Mouse (Mus musculus) C2C12 (cell line): Measurements from ENCODE around the gene Lhpp. TPM values are rescaled to one million over a fixed set of nuclear protein-coding genes. Genes with fewer than 3 reads are reported as not detected.

Source experiments
- H3K27me3 ChIP-seq: one replicate; pipeline ENCODE4 v1.6.1; 2011; ENCODE audit not compliant: control insufficient read depth, insufficient read depth, insufficient read length
- H3K36me3 ChIP-seq: one replicate; pipeline ENCODE4 v1.6.1; 2011; ENCODE audit not compliant: control insufficient read depth, insufficient read depth
- H3K4me3 ChIP-seq: one replicate; pipeline ENCODE4 v1.5.1; 2011; ENCODE audit warnings: mild to moderate bottlenecking, control low read depth; ENCODE audit not compliant: poor library complexity, insufficient read depth, severe bottlenecking
- H3K79me2 ChIP-seq: one replicate; pipeline ENCODE4 v1.6.1; 2011; ENCODE audit not compliant: control insufficient read depth, insufficient read depth
- H3K79me3 ChIP-seq: one replicate; pipeline ENCODE4 v1.6.1; 2011; ENCODE audit warnings: low read depth, control low read depth
- H3ac ChIP-seq: one replicate; pipeline ENCODE3; 2011; ENCODE audit warnings: low read depth; ENCODE audit not compliant: control insufficient read depth, insufficient read length
- CEBPB ChIP-seq: IDR thresholded peaks from one replicate; pipeline ENCODE4 v1.6.1; 2011; ENCODE audit warnings: low read depth, mild to moderate bottlenecking, control low read depth, moderate library complexity
- CTCF ChIP-seq: IDR thresholded peaks from one replicate; pipeline ENCODE4 v1.5.1; 2011; ENCODE audit not compliant: control insufficient read depth, insufficient read depth, insufficient read length
- FOSL1 ChIP-seq: IDR thresholded peaks from one replicate; pipeline ENCODE4 v1.8.0; 2011; ENCODE audit warnings: mild to moderate bottlenecking, low read length; ENCODE audit not compliant: poor library complexity, insufficient read depth, severe bottlenecking
- MAX ChIP-seq: IDR thresholded peaks from one replicate; pipeline ENCODE4 v1.6.1; 2011; ENCODE audit warnings: mild to moderate bottlenecking, control low read depth
- MYOD1 ChIP-seq: IDR thresholded peaks from one replicate; pipeline ENCODE4 v1.6.1; 2011; ENCODE audit warnings: low read depth; ENCODE audit not compliant: control insufficient read depth, insufficient read length
- MYOG ChIP-seq: IDR thresholded peaks from one replicate; pipeline ENCODE4 v1.6.1; 2011; ENCODE audit not compliant: control insufficient read depth, insufficient read length; ENCODE audit errors: extremely low read depth
- USF1 ChIP-seq: IDR thresholded peaks from one replicate; pipeline ENCODE4 v1.6.1; 2011; ENCODE audit warnings: low read depth, mild to moderate bottlenecking, control low read depth, moderate library complexity
- polyA plus RNA-seq: library from polyadenylated mRNA; unstranded; fragments of >200 nt; fragmentation: generic; extraction: Trizol; gene quantifications from one replicate; pipeline ENCODE4 v1.2.1, GENCODE M21; 2012; ENCODE audit warnings: missing spikeins

Gene Lhpp
- polyA plus RNA-seq, 1 experiment = 2.9 TPM

DNA sequence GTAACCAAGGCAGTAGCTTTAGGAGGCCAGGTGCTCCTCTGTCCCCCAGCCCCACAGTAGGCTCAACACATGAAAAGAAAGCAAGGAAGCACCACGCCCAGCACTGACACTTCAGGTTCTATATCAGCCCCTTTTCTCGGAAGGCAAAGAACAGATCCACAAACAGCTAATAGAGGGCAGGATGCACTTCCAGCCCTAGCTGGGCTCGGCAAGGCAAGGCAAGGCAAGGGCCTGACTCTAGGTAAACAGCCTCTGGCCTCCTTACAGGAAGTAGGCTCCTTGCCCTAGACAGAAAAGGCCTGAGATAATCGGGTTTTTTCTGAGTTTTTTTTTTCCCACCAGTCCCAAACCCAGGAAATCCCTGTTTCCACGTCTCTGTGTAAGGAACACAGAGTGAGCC is 79.3 kb downstream of the Lhpp start:
- Histone ChIP-seq H3K79me3 (no peaks in the 10 kb centered on the region), H3K4me3 (no peak overlapping the region), H3K36me3 (no peaks in the 10 kb centered on the region), H3ac (no peak overlapping the region), H3K27me3 (no peaks in the 10 kb centered on the region), H3K79me2 (no peaks in the 10 kb centered on the region)
- TF ChIP-seq CEBPB (no peak), MYOG (no peak), FOSL1 (no peak), MYOD1 (no peak), CTCF (no peak), USF1 (no peak), MAX (no peak)

DNA sequence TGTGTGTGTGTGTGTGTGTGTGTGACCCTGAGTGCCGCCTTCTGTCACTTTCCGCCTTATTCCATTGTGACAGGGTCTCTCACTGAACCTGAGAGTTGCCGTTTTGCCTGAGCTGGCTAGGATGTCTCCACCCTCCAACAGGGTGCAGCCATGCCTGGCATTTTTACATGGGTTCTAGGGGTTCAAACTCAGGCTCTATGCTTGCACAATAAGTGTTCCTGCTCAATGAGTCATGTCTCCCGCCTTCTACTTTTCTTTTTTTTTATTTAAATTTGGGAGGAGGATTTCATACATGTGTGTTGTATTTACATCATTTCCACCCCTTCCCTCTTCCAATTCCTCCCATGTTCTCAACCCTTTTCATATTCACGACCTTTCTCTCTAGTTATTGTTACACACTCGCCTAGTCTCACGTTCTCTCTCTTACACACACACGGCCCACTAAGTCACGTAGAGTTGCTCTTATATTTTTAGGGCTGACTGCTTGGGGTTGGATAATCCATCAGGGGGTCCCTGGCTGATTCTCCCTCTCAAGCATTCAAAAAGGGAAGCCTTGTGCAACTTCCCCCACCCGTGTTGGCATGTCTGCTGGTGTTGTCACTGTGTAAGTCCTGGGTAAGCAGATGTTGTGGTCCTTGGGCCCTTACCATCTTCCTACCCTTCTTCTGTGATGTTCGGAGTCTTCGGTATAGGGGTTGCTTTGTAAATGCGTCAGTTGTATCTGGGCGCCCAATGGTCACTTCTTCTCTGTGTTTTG is 80.5 kb downstream of the Lhpp start:
- Histone ChIP-seq H3K79me3 (no peaks in the 10 kb centered on the region), H3K36me3 (no peaks in the 10 kb centered on the region), H3K4me3 (no peak overlapping the region), H3K27me3 (no peaks in the 10 kb centered on the region), H3K79me2 (no peaks in the 10 kb centered on the region), H3ac (no peak overlapping the region)
- TF ChIP-seq USF1 (no peak), FOSL1 (no peak), MAX (no peak), CEBPB (peak; percentile 59), MYOD1 (no peak)

DNA sequence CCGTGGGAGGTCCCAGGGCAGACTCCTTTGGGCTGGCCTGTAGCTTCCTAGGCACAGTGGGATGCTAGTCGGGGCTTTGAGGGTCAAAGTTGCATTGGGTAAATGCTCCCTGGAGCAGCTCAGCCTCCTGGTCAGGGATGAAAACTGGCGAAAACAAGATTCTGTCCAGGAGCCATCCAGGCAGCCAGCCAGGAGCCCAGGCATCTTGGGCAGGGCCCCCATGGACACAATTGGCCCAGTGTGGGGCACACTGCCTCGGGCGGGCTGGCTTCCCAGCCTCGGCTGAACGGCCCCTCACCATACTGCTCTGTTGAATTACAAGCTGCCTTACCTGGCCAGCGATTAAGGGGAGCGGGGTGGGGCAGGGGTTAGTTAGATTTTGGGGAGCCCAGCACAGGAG is 82.3 kb downstream of the Lhpp start:
- Histone ChIP-seq H3K27me3 (no peaks in the 10 kb centered on the region), H3K79me3 (no peaks in the 10 kb centered on the region), H3K4me3 (no peak overlapping the region), H3K79me2 (no peaks in the 10 kb centered on the region), H3K36me3 (no peaks in the 10 kb centered on the region), H3ac (no peak overlapping the region)
- no peak for TF ChIP-seq FOSL1
- TF ChIP-seq MYOD1 = no peak
- TF ChIP-seq MYOG = no peak
- no peak for TF ChIP-seq MAX

DNA sequence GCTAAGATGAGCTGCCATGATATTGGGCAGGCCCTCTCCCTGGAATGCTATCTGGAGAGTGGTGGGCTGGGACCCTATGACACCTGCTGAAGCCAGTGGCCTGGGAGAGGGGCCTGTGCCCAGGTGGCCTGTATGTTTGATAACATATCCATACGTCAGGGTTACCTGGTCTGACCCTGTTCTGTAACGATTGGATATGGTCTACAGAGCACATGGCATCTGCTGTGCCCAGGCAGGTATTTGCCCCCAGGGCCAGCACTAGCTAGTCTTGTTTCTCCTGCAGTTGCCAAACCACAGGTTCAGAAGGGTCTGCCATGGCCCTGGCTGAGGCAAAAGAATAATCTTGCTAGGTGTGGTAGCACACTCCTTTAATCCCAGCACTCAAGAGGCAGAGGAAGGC is 83.1 kb downstream of the Lhpp start:
- Histone ChIP-seq H3K79me2 (no peaks in the 10 kb centered on the region), H3K79me3 (no peaks in the 10 kb centered on the region), H3K4me3 (no peak overlapping the region), H3ac (no peak overlapping the region), H3K36me3 (no peaks in the 10 kb centered on the region), H3K27me3 (no peaks in the 10 kb centered on the region)
- TF ChIP-seq FOSL1 (no peak), MAX (no peak), USF1 (no peak), MYOG (no peak), MYOD1 (no peak), CTCF (no peak), CEBPB (no peak)

DNA sequence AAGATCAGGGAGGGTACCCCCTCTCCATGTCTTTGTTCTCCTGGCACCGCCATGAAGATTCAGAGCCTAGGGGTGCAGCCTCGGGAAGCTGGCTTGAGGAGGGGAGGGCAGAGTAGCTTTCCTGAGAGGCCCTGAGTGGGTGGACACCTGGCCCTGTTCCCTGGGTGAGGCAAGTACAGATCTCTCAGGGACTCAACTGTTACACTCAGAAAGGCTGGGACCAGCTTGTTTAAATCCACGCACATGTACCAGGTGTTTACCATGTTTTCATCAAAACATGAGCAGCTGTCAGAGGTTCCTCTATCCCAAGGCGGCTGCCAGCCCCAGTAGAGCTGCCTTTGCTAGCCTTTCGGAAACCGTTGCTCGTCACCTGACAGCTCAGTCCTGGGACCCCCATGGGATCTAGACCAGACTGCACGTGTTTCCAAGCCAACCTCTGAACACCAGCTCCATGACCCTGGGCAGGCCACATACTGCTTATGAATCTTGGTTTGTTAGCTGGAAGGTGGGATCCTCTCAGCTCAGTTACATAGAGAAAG is 86.9 kb downstream of the Lhpp start:
- no peak overlapping the region for H3K4me3 ChIP-seq
- H3K79me3 ChIP-seq = no peaks in the 10 kb centered on the region
- H3K36me3 ChIP-seq = no peaks in the 10 kb centered on the region
- H3ac ChIP-seq = no peak overlapping the region
- no peaks in the 10 kb centered on the region for H3K79me2 ChIP-seq
- TF ChIP-seq USF1 (no peak), MYOG (no peak), CEBPB (no peak), FOSL1 (no peak)
- H3K27me3 ChIP-seq = no peaks in the 10 kb centered on the region

DNA sequence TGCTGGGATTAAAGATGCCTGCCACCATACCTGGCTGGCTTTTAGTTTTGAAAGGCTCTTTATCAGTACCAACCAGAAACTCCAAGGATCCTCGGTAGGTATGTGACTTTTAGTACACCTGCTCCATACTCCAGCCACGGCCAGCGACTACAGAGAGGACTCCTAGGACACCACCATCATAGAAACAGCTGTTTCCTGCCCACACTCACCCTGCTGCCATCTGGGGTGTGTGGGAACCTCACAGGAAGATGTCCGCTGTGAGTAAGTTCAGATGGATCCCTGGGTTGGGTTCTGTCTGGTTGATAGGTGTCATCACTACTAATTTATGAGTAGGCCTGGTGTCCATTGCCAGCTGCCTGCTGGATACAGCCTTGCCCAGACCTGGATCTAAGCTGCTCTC is 88.3 kb downstream of the Lhpp start:
- Histone ChIP-seq H3K79me3 (no peaks in the 10 kb centered on the region), H3ac (no peak overlapping the region), H3K79me2 (no peaks in the 10 kb centered on the region), H3K27me3 (no peaks in the 10 kb centered on the region), H3K4me3 (no peak overlapping the region), H3K36me3 (no peaks in the 10 kb centered on the region)
- TF ChIP-seq USF1 = no peak
- no peak for TF ChIP-seq FOSL1
- TF ChIP-seq MAX = no peak
- no peak for TF ChIP-seq MYOG
- TF ChIP-seq CTCF = no peak
- no peak for TF ChIP-seq CEBPB
- TF ChIP-seq MYOD1 = no peak
